8 mouse cellular contexts compared by ENCODE assay signal in genomic region chr12:98734880-98735801, GRCm38 (mm10). TPM values are rescaled to one million over a fixed set of nuclear protein-coding genes. Genes with fewer than 3 reads are reported as not detected.
DNase-seq lines count a peak whose midpoint lies in the region; ATAC-seq and TF ChIP-seq lines count a peak whose summit lies in the region.

No protein-coding gene starts in this region.

- H3K27ac ChIP-seq in embryonic facial prominence, embryonic 10.5 days (replicated peaks), result peak overlapping the region; percentile 81
- peak overlapping the region; percentile 81 for H3K27ac ChIP-seq in limb, embryonic 10.5 days
- H3K27ac ChIP-seq in neural tube, embryonic 13.5 days (replicated peaks), result peak overlapping the region; percentile 43; the same call in 1 of the 2 replicates

- peaks cover 45% of the 10 kb centered on the region for H3K27me3 ChIP-seq in embryonic facial prominence, embryonic 10.5 days (replicated peaks; ENCODE audit: low read depth, poor library complexity, severe bottlenecking)
- H3K27me3 ChIP-seq in limb, embryonic 10.5 days (ENCODE audit: low read depth, poor library complexity, severe bottlenecking), result peaks cover 35% of the 10 kb centered on the region
- peaks cover 23% of the 10 kb centered on the region for H3K27me3 ChIP-seq in neural tube, embryonic 13.5 days

- H3K4me1 ChIP-seq in lung, adult 2 months (ENCODE audit: control insufficient read depth, insufficient read depth, low read length), result peaks cover 7% of the 10 kb centered on the region
- peaks cover 32% of the 10 kb centered on the region for H3K4me1 ChIP-seq in embryonic facial prominence, embryonic 10.5 days
- H3K4me1 ChIP-seq in limb, embryonic 10.5 days, result peaks cover 28% of the 10 kb centered on the region
- peaks cover 51% of the 10 kb centered on the region for H3K4me1 ChIP-seq in neural tube, embryonic 13.5 days (replicated peaks)

- no peaks in the 10 kb centered on the region for H3K9me3 ChIP-seq in embryonic facial prominence, embryonic 10.5 days
- no peaks in the 10 kb centered on the region for H3K9me3 ChIP-seq in limb, embryonic 10.5 days (replicated peaks)
- H3K9me3 ChIP-seq in neural tube, embryonic 13.5 days, result no peaks in the 10 kb centered on the region

- no peak for DNase-seq in lung, adult 2 months
- no peak for DNase-seq in lung, adult 18-20 months
- no peak for DNase-seq in embryonic facial prominence, embryonic 10.5 days (ENCODE audit: low spot score)
- peak; percentile 50 for DNase-seq in limb, embryonic 10.5 days (ENCODE audit: low spot score)
- DNase-seq in gastrocnemius, postnatal 25 days, result no peak
- DNase-seq in left cerebral cortex, adult 8-10 months (ENCODE audit: low spot score in 2 of 2), result no peak
- DNase-seq in adrenal gland, adult 18-20 months (ENCODE audit: low spot score in 2 of 2), result no peak

- peak overlapping the region; percentile 86 for H3K4me2 ChIP-seq in neural tube, embryonic 13.5 days

- TF ChIP-seq POLR2A in lung, adult 2 months (IDR thresholded peaks at IDR 0.05; ENCODE audit: borderline replicate concordance, extremely low read depth, low read depth, low read length), result no peak

- peak overlapping the region; percentile 92 for H3K4me3 ChIP-seq in lung, adult 2 months (replicated peaks; ENCODE audit: extremely low read depth, low read depth, low read length)
- H3K4me3 ChIP-seq in embryonic facial prominence, embryonic 10.5 days, result peak overlapping the region; percentile 75
- H3K4me3 ChIP-seq in limb, embryonic 10.5 days, result peak overlapping the region; percentile 69
- peak overlapping the region; percentile 64 for H3K4me3 ChIP-seq in neural tube, embryonic 13.5 days

- 0 out of 2 replicates have a peak, but pooled peaks cover 7% of the 10 kb centered on the region for H3K36me3 ChIP-seq in embryonic facial prominence, embryonic 10.5 days (replicated peaks)
- 0 out of 2 replicates have a peak, but pooled peaks cover 3% of the 10 kb centered on the region for H3K36me3 ChIP-seq in limb, embryonic 10.5 days
- no peaks in the 10 kb centered on the region for H3K36me3 ChIP-seq in neural tube, embryonic 13.5 days

- WGBS in lung, adult 2 months, result 13% methylated on average over 22 of the region's 22 CpGs
- WGBS in embryonic facial prominence, embryonic 10.5 days, result 9% methylated on average over 22 of the region's 22 CpGs
- 12% methylated on average over 22 of the region's 22 CpGs for WGBS in limb, embryonic 10.5 days
- WGBS in neural tube, embryonic 13.5 days, result 11% methylated on average over 22 of the region's 22 CpGs

- no peak for TF ChIP-seq CTCF in lung, adult 2 months (IDR thresholded peaks at IDR 0.05; ENCODE audit: insufficient read depth, low read length)

- ATAC-seq in neural tube, embryonic 13.5 days (ENCODE audit: low read depth), result peak; percentile 20

- H3K9ac ChIP-seq in neural tube, embryonic 13.5 days, result peak overlapping the region; percentile 76

RNA-seq across cellular contexts. Expression of gene Ptpn21, which starts 2.1 kb away (rescaled TPM):
- 29.0 and 38.6 TPM in 2 replicates for polyA plus RNA-seq in lung, adult 2 months (2012; rRNA removed)
- polyA plus RNA-seq in embryonic facial prominence, embryonic 10.5 days (2016; fragmentation: Nextera tagmentation; extraction: Ambion mirVana), result 5.0 and 5.1 TPM in 2 replicates
- polyA plus RNA-seq in limb, embryonic 10.5 days (2016; fragmentation: Nextera tagmentation; extraction: Ambion mirVana), result 5.1 and 6.0 TPM in 2 replicates
- 4.5 and 5.3 TPM in 2 replicates for polyA plus RNA-seq in neural tube, embryonic 13.5 days (2015; fragmentation: Nextera tagmentation; extraction: Ambion mirVana)
- 10 to 100 TPM; 21.4 to 31.3 TPM for total RNA-seq in gastrocnemius, postnatal 25 days (2021)
- total RNA-seq in left cerebral cortex, adult 8-10 months (2022), result 10 to 100 TPM in 2 of 4 experiments, 1 to 10 TPM in 2; 8.3 to 10.9 (median 9.9) TPM
- 10 to 100 TPM; 16.9 to 21.0 TPM for total RNA-seq in adrenal gland, adult 18-20 months (2021)

RNA-seq across cellular contexts. Expression of gene Zc3h14, which starts 11.6 kb away (rescaled TPM):
- 34.5 and 48.0 TPM in 2 replicates for polyA plus RNA-seq in lung, adult 2 months (2012; rRNA removed)
- 130 and 131 TPM in 2 replicates for polyA plus RNA-seq in embryonic facial prominence, embryonic 10.5 days (2016; fragmentation: Nextera tagmentation; extraction: Ambion mirVana)
- polyA plus RNA-seq in limb, embryonic 10.5 days (2016; fragmentation: Nextera tagmentation; extraction: Ambion mirVana), result 127 and 141 TPM in 2 replicates
- polyA plus RNA-seq in neural tube, embryonic 13.5 days (2015; fragmentation: Nextera tagmentation; extraction: Ambion mirVana), result 117 and 130 TPM in 2 replicates
- total RNA-seq in gastrocnemius, postnatal 25 days (2021), result 10 to 100 TPM; 40.9 to 44.1 TPM
- 100 to 1,000 TPM; 100 to 108 (median 104) TPM for total RNA-seq in left cerebral cortex, adult 8-10 months (2022)
- total RNA-seq in adrenal gland, adult 18-20 months (2021), result 10 to 100 TPM; 85.4 to 86.6 TPM
